Mouse (Mus musculus) c-Kit-positive CD71-negative TER-119-negative erythroid progenitor cells, embryonic 14.5 days (primary cell): ENCODE measurements around the gene Nt5c2.
"Not testable (repeated sequence)": the region's sequence is repeated elsewhere in the genome, so short reads cannot be mapped to it uniquely, and the experiment has no call there.

Source experiments
- DNase-seq: peaks from one replicate; pipeline ENCODE4 v3.0.0-alpha.2; 2013; ENCODE audit warnings: low read depth

The Nt5c2 gene

GRCm38 (mm10) chr19:46988231-46989087 is 26.5 kb downstream of the Nt5c2 start:
- peak; percentile 65 for DNase-seq

DNA sequence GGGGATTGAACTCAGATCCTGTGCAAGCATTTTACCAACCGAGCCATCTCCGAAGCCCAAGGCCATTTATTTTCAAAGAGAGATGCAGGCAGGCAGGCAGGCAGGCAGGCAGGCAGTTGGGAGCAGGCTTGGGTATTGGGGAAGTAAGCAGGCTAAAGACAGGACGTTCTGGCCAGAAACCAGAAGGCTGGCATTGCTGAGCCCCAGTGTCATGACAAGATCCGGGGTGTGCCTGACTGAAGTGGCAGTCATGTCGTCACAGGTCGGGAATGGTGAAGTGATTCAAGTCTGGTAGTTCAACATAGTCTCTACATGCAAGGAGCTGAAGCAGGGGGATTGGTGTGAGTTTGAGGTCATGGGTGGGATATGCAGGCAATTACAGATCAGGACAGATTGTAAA is 27.3 kb downstream of the Nt5c2 start:
- no peak for DNase-seq

DNA sequence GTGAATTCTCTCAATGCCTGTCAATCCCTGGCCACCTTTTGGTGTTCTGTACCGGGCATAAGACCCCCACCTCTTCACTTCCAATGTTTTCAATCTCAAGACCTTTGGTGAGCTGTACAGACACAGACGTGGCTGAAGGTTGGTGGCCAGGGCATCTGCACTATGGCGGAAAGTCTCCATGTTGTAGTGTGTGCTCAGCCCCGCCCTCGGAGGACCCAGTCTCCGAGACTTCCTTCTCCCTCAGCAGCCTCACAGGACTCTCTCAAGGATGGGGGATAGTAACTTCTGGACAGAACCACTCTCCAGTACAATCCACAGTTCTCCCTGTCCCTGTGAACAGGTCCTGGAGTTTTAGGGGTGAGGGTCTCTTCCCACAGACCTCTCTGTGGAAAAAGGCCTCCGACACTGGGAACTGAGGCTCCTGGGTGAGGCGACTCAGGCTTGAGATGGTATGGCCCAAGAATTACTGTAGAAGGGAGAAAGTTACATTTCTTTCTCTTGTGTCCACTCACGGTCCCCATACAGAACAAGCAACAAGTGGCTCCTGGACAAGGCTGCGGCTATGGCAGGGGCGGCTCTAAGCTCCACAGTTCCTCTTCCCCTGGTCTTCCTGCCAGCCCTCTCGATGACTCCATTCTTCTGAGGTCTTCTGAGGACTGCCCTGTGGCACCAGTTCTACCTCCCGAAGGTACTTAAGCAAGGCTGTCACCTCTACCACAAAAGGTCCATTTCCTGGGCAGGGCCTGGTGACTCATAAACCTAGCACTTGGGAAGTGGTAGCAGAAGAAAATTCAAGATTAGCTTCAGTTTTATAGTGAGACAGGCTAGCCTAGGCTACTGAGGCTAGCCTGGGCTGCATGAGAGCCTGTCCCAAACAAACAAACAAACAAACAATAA is 30.0 kb downstream of the Nt5c2 start:
- DNase-seq, result no peak

- DNase-seq, result peak; percentile 37
These were observed 31.0 kb downstream of the Nt5c2 start for GRCm38 (mm10) chr19:46983966-46984380.

GRCm38 (mm10) chr19:46983352-46983965 is 31.5 kb downstream of the Nt5c2 start:
- DNase-seq, result no peak

GRCm38 (mm10) chr19:46981462-46981861 is 33.5 kb downstream of the Nt5c2 start:
- DNase-seq, result no peak

DNA sequence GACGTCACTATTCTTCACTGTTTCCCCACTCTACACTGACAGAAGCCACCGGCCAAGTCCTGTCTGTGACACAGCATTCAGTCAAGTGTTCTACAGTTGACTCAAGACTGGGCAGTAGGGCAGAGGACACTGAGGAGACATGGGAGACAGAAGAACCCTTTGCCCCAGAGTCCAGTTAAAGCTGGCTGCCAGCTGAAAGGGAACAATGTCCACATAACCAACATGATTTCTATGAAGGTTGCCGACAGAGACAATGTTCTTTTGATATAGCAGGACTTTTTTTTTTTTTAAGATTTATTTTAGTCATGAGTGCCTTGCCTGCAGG is 35.2 kb downstream of the Nt5c2 start:
- DNase-seq, result no peak

DNA sequence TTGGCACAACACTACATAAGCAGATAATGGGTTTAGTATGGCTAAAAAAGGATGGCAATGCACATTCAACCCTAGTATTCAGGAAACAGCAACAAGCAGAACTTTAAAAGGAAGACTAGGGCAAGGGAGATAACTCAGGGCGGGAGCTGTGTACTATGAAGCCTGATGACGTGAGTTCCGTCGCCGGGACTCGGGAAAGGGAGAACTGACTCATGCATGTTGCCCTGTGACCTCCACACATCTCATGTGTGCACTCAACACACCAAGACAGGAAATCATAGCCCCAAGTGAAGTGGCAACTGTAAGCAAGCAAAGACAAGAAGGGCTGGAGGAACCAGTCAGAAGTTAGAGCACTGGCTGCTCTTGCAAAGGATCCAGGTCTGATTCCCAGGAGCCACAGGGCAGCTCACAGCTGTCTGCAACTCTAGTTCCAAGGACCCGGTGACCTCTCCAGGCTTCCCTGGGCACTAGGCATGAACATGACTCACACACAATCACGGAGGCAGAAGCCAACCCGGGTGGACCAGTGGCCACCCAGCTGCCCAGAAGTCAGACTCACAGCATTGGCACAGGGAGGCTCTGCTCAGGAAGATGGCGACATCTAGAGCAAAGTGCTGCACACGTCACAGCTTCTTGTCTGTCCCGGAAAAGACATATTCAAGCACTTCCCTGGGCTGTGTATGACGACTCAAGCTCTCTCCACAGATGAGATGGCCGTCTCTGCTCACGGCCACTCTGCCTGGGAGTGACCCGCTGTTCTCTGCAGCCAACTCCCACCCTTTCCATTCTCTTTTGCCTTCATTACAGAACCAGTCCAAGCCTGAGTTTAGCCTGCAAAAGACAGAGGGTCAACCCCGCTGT is 35.8 kb downstream of the Nt5c2 start:
- DNase-seq, result no peak

- not testable (repeated sequence) for DNase-seq
These were observed 36.9 kb downstream of the Nt5c2 start for GRCm38 (mm10) chr19:46978069-46978468.

DNA sequence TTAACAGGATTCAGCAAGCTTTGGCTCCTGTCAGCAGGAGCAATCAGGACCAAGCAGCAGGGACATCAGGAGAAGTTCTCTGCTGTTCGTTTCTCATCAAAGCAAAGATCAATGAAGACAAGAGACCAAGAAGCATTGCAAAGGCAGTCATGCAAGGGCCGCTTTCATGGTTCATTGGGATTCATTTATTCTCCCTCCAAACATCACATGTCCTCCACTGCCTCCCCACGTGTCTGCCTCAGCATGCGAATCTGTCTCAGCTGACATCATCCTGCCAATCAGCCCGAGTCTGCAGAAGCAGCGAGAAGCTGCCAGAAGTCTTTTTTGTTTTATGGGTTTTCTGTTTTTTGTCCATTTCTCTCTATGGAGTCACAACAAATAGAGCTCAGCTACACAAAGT is 37.5 kb downstream of the Nt5c2 start:
- no peak for DNase-seq

GRCm38 (mm10) chr19:46976743-46977142 is 38.2 kb downstream of the Nt5c2 start:
- no peak for DNase-seq

DNA sequence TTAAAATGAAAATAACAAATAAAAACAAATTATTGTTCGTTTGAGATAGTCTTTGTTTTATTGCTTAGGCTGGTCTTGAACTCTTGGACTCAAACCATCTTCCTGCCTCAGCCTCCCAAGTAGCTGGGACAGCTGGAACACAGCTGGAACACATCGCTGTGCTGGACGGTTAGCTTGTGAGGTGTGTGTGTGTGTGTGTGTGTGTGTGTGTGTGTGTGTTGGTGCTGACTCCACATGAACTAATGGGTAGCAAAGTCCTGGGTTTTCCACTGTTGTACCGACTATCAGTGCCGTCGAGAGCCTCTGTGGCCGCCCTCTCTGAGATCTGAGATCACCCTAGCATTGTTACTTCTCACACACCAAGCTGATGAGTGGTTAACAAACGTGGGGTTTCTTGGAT is 39.0 kb downstream of the Nt5c2 start:
- no peak for DNase-seq

GRCm38 (mm10) chr19:46975565-46975964 is 39.4 kb downstream of the Nt5c2 start:
- no peak for DNase-seq

DNA sequence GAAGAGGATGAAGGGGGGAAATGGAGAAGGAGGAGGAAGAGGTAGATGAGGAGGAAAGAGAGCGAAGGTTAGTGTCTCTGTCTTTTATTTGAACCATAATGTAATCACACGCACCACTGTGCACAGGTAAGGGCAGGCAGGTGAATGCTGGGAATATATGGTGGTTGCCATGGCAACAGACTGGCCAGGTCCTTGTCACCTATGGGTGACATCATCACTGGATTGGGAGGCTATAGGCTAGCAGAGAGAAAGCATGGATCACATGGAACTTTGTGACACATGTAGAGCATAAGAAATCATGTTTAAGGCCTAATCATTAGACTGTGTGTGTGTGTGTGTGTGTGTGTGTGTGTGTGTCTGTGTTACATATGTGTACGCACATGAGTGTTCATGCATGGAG is 42.8 kb downstream of the Nt5c2 start:
- no peak for DNase-seq

- DNase-seq, result no peak
These were observed 43.2 kb downstream of the Nt5c2 start for GRCm38 (mm10) chr19:46971712-46972111.

DNA sequence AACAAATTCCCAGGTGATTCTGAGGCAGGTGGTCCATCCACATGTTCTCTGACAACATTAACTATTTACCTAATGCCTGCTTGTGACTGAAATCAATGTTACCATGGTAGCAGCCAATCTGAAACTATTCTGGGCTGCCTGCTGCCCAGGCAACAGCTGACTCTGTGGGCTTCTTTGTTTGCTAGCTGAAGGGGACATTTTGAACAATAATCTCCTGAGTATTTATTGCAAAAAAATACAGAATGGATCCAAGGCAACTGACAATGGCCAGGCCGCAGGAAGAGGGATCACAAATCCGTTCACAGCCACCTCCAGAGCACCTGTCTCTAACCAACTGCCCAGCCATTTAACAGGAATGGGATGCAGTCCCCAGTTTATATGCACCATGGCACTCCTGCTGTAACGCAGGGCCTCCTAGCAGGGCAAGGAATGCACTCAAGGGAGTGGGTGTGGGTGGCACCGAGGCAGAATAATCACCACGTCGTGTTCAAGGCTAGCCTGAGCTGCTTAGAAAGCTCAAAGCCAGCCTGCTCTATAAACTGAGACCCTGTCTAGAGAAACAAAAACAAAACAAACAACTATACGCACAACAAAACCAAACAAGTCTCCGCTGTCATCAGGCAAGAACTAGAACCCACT is 43.8 kb downstream of the Nt5c2 start:
- no peak for DNase-seq

DNA sequence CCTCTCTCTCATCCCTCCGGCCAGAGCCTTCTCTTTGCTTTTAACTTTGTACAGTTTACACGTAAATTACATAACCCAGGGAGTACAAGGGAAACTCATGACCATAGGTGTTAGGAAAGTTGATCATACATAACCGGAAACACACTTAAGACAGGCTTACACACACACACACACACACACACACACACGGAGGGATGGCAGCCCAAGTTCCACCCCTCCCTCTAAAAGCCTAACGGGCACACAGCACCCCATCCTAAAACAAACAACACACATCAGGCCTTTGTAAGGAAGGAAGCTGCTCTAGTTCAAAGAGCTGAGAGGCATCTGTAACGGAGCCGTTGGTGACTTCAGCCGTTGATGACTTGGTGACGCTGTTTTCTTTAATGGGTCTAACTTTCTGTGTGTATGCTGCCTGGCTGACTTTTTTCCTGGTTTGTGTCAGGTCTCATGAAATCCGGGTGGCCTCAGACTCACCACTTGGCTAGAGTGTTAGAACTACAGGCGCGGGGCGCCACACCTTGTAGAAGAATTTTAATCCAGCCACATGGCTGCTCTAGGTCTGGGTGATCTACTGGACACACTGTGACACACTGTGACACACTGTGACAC is 44.7 kb downstream of the Nt5c2 start:
- no peak for DNase-seq

GRCm38 (mm10) chr19:46969286-46969985 is 45.5 kb downstream of the Nt5c2 start:
- no peak for DNase-seq

DNA sequence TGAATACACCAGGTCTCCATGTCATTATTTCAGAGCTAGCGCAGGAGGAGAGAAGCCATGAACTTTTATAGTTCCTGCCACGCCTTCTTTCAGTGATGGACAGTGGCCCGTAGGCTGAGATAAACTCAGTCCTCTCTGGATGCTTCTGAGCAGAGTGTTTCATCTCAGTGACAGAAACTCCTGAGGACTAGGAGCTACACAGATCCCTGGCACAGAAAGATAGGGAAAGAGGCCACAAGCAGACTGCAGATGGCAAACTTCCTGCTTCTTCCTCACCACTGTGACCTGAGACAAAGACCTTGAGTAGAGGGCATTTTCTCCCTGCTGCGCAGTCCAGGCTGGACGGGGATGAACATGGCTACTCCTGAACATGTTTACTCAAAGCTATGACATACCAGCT is 46.1 kb downstream of the Nt5c2 start:
- DNase-seq, result no peak

- no peak for DNase-seq
These were observed 47.1 kb downstream of the Nt5c2 start for GRCm38 (mm10) chr19:46967861-46968260.
